Mouse (Mus musculus): Measurements from ENCODE around the gene a. TPM values are rescaled to one million over a fixed set of nuclear protein-coding genes. Genes with fewer than 3 reads are reported as not detected.
"Not testable (repeated sequence)": the region's sequence is repeated elsewhere in the genome, so short reads cannot be mapped to it uniquely, and the experiment has no call there.

a gene
- polyA plus RNA-seq, 1 experiment from 2014 or later: not detected

GRCm38 (mm10) chr2:154992083-154992482 lies 200.9 kb downstream of the a start:
- Histone ChIP-seq H3K4me1 (ENCODE audit: control insufficient read depth in 2 of 2, insufficient read depth in 2 of 2, low read length in 2 of 2) (no peaks in the 10 kb centered on the region), H3K36me3 (ENCODE audit: control insufficient read depth, insufficient read depth, low read length) (no peaks in the 10 kb centered on the region), H3K4me2 (ENCODE audit: low read length) (no peak overlapping the region), H3K4me3 (ENCODE audit: control insufficient read depth in 1 of 2, insufficient read depth in 1 of 2, low read depth in 1 of 2, low read length in 2 of 2) (no peak overlapping the region), H3K9ac (ENCODE audit: low read length) (no peak overlapping the region), H3K27ac (replicated peaks in 1 of 2; ENCODE audit: control insufficient read depth in 1 of 2, insufficient read depth in 1 of 2, low read depth in 2 of 2, low read length in 2 of 2) (no peak overlapping the region), H3K27me3 (ENCODE audit: control insufficient read depth, insufficient read depth, low read length) (no peaks in the 10 kb centered on the region), H3K9me3 (ENCODE audit: control insufficient read depth, low read length) (no peaks in the 10 kb centered on the region)
- 71% methylated on average over 5 of the region's 5 CpGs for WGBS
- no peak for ATAC-seq (ENCODE audit: insufficient number of reproducible peaks, insufficient read depth, low FRiP score, low read depth)

GRCm38 (mm10) chr2:155005491-155005890 lies 214.3 kb downstream of the a start:
- ATAC-seq (ENCODE audit: insufficient number of reproducible peaks, insufficient read depth, low FRiP score, low read depth): no peak
- Histone ChIP-seq H3K4me1 (ENCODE audit: control insufficient read depth in 2 of 2, insufficient read depth in 2 of 2, low read length in 2 of 2) (no peaks in the 10 kb centered on the region), H3K4me3 (ENCODE audit: control insufficient read depth in 1 of 2, insufficient read depth in 1 of 2, low read depth in 1 of 2, low read length in 2 of 2) (no peak overlapping the region), H3K27ac (replicated peaks in 1 of 2; ENCODE audit: control insufficient read depth in 1 of 2, insufficient read depth in 1 of 2, low read depth in 2 of 2, low read length in 2 of 2) (no peak overlapping the region), H3K9me3 (ENCODE audit: control insufficient read depth, low read length) (no peaks in the 10 kb centered on the region), H3K9ac (ENCODE audit: low read length) (no peak overlapping the region), H3K4me2 (ENCODE audit: low read length) (no peak overlapping the region), H3K36me3 (ENCODE audit: control insufficient read depth, insufficient read depth, low read length) (no peaks in the 10 kb centered on the region), H3K27me3 (ENCODE audit: control insufficient read depth, insufficient read depth, low read length) (no peaks in the 10 kb centered on the region)
- 85% methylated on average over 11 of the region's 11 CpGs for WGBS

GRCm38 (mm10) chr2:155011086-155011656 lies 220.0 kb downstream of the a start:
- 35% methylated on average over 3 of the region's 3 CpGs for WGBS
- no peaks in the 10 kb centered on the region for H3K9me3 ChIP-seq (ENCODE audit: control insufficient read depth, low read length)

GRCm38 (mm10) chr2:155012991-155013390 lies 221.8 kb downstream of the a start:
- no peaks in the 10 kb centered on the region for H3K36me3 ChIP-seq (ENCODE audit: control insufficient read depth, insufficient read depth, low read length)
- no peak overlapping the region for H3K27ac ChIP-seq (replicated peaks in 1 of 2; ENCODE audit: control insufficient read depth in 1 of 2, insufficient read depth in 1 of 2, low read depth in 2 of 2, low read length in 2 of 2)
- H3K4me1 ChIP-seq (ENCODE audit: control insufficient read depth in 2 of 2, insufficient read depth in 2 of 2, low read length in 2 of 2): no peaks in the 10 kb centered on the region
- no peak for ATAC-seq (ENCODE audit: insufficient number of reproducible peaks, insufficient read depth, low FRiP score, low read depth)
- H3K9me3 ChIP-seq (ENCODE audit: control insufficient read depth, low read length): no peaks in the 10 kb centered on the region
- peaks cover 15% of the 10 kb centered on the region; the same call in 1 of the 2 replicates for H3K27me3 ChIP-seq (ENCODE audit: control insufficient read depth, insufficient read depth, low read length)
- H3K4me2 ChIP-seq (ENCODE audit: low read length): no peak overlapping the region
- no peak overlapping the region for H3K4me3 ChIP-seq (ENCODE audit: control insufficient read depth in 1 of 2, insufficient read depth in 1 of 2, low read depth in 1 of 2, low read length in 2 of 2)
- WGBS: 83% methylated on average over 6 of the region's 6 CpGs
- H3K9ac ChIP-seq (ENCODE audit: low read length): no peak overlapping the region

More at GRCm38 (mm10) chr2:155011086-155011656, 220.0 kb downstream of the a start:
- ATAC-seq (ENCODE audit: insufficient number of reproducible peaks, insufficient read depth, low FRiP score, low read depth): no peak
- no peak overlapping the region for H3K27ac ChIP-seq (replicated peaks in 1 of 2; ENCODE audit: control insufficient read depth in 1 of 2, insufficient read depth in 1 of 2, low read depth in 2 of 2, low read length in 2 of 2)
- peaks cover 15% of the 10 kb centered on the region; the same call in 1 of the 2 replicates for H3K27me3 ChIP-seq (ENCODE audit: control insufficient read depth, insufficient read depth, low read length)
- no peaks in the 10 kb centered on the region for H3K4me1 ChIP-seq (ENCODE audit: control insufficient read depth in 2 of 2, insufficient read depth in 2 of 2, low read length in 2 of 2)
- no peak overlapping the region for H3K9ac ChIP-seq (ENCODE audit: low read length)
- no peaks in the 10 kb centered on the region for H3K36me3 ChIP-seq (ENCODE audit: control insufficient read depth, insufficient read depth, low read length)
- H3K4me2 ChIP-seq (ENCODE audit: low read length): no peak overlapping the region
- H3K4me3 ChIP-seq (ENCODE audit: control insufficient read depth in 1 of 2, insufficient read depth in 1 of 2, low read depth in 1 of 2, low read length in 2 of 2): no peak overlapping the region

- H3K4me3 ChIP-seq (ENCODE audit: control insufficient read depth in 1 of 2, insufficient read depth in 1 of 2, low read depth in 1 of 2, low read length in 2 of 2); H3K27ac ChIP-seq (replicated peaks in 1 of 2; ENCODE audit: control insufficient read depth in 1 of 2, insufficient read depth in 1 of 2, low read depth in 2 of 2, low read length in 2 of 2); H3K9ac ChIP-seq (ENCODE audit: low read length); ATAC-seq (ENCODE audit: insufficient number of reproducible peaks, insufficient read depth, low FRiP score, low read depth); H3K36me3 ChIP-seq (ENCODE audit: control insufficient read depth, insufficient read depth, low read length); H3K9me3 ChIP-seq (ENCODE audit: control insufficient read depth, low read length); H3K4me1 ChIP-seq (ENCODE audit: control insufficient read depth in 2 of 2, insufficient read depth in 2 of 2, low read length in 2 of 2); H3K4me2 ChIP-seq (ENCODE audit: low read length): not testable (repeated sequence)
- 21% methylated on average over 6 of the region's 9 CpGs for WGBS
- peaks cover 20% of the 10 kb centered on the region; the same call in 1 of the 2 replicates for H3K27me3 ChIP-seq (ENCODE audit: control insufficient read depth, insufficient read depth, low read length)
Observed at GRCm38 (mm10) chr2:155016751-155017150, 225.5 kb downstream of the a start.

GRCm38 (mm10) chr2:155018251-155018755 lies 227.1 kb downstream of the a start, which contains the start of gene Gm14226:
Gm14226 (plus strand) TSS chr2:155018266.
- not testable (repeated sequence) for H3K9me3 ChIP-seq (ENCODE audit: control insufficient read depth, low read length); H3K4me1 ChIP-seq (ENCODE audit: control insufficient read depth in 2 of 2, insufficient read depth in 2 of 2, low read length in 2 of 2); ATAC-seq (ENCODE audit: insufficient number of reproducible peaks, insufficient read depth, low FRiP score, low read depth); H3K36me3 ChIP-seq (ENCODE audit: control insufficient read depth, insufficient read depth, low read length)
- H3K4me3 ChIP-seq (ENCODE audit: control insufficient read depth in 1 of 2, insufficient read depth in 1 of 2, low read depth in 1 of 2, low read length in 2 of 2): peak within 1 kb of the TSS; percentile 40 to 55
- peaks cover 16% of the 10 kb centered on the region; the same call in 1 of the 2 replicates for H3K27me3 ChIP-seq (ENCODE audit: control insufficient read depth, insufficient read depth, low read length)
- under 1% methylated on average over 23 of the region's 26 CpGs for WGBS
- peak within 1 kb of the TSS; percentile 96 for H3K4me2 ChIP-seq (ENCODE audit: low read length)
- peak within 1 kb of the TSS; percentile 29 to 60; a peak in 2 of 4 replicates for H3K27ac ChIP-seq (replicated peaks in 1 of 2; ENCODE audit: control insufficient read depth in 1 of 2, insufficient read depth in 1 of 2, low read depth in 2 of 2, low read length in 2 of 2)
- peak within 1 kb of the TSS; percentile 74 for H3K9ac ChIP-seq (ENCODE audit: low read length)

- peak overlapping the region; percentile 96 for H3K4me2 ChIP-seq (ENCODE audit: low read length)
- peak overlapping the region; percentile 74 for H3K9ac ChIP-seq (ENCODE audit: low read length)
- H3K36me3 ChIP-seq (ENCODE audit: control insufficient read depth, insufficient read depth, low read length): no peaks in the 10 kb centered on the region
- peak overlapping the region; percentile 40 to 55 for H3K4me3 ChIP-seq (ENCODE audit: control insufficient read depth in 1 of 2, insufficient read depth in 1 of 2, low read depth in 1 of 2, low read length in 2 of 2)
- peaks cover 12% of the 10 kb centered on the region; the same call in 1 of the 2 replicates for H3K27me3 ChIP-seq (ENCODE audit: control insufficient read depth, insufficient read depth, low read length)
- H3K27ac ChIP-seq (replicated peaks in 1 of 2; ENCODE audit: control insufficient read depth in 1 of 2, insufficient read depth in 1 of 2, low read depth in 2 of 2, low read length in 2 of 2): peak overlapping the region; percentile 29 to 60
- under 1% methylated on average over 38 of the region's 38 CpGs for WGBS
- H3K4me1 ChIP-seq (ENCODE audit: control insufficient read depth in 2 of 2, insufficient read depth in 2 of 2, low read length in 2 of 2): 0 out of 4 replicates have a peak, but pooled peaks cover 0 to 5% of the 10 kb centered on the region in 2 experiments
- no peaks in the 10 kb centered on the region for H3K9me3 ChIP-seq (ENCODE audit: control insufficient read depth, low read length)
- ATAC-seq (ENCODE audit: insufficient number of reproducible peaks, insufficient read depth, low FRiP score, low read depth): peak; percentile 72
Observed at GRCm38 (mm10) chr2:155018762-155019641, 227.8 kb downstream of the a start.
